Mouse (Mus musculus) heart, embryonic 15.5 days (tissue): ENCODE results near the gene Vars. TPM values are rescaled to one million over a fixed set of nuclear protein-coding genes. Genes with fewer than 3 reads are reported as not detected.
"Not testable (repeated sequence)": the region's sequence is repeated elsewhere in the genome, so short reads cannot be mapped to it uniquely, and the experiment has no call there.

ENCODE experiments used
- ATAC-seq: fragments of 200-750 bp; cut with Nextera tagmentation; replicated peaks from 2 replicates; pipeline ENCODE4 v1.8.0; 2017; ENCODE audit warnings: low read depth, moderate TSS enrichment; ENCODE audit not compliant: insufficient number of reproducible peaks, insufficient read depth, low FRiP score
- H3K27ac ChIP-seq: fragments of 300-500 bp; sonication (generic); 2 replicates; pipeline ENCODE4 v1.5.1; 2015; ENCODE audit warnings: mild to moderate bottlenecking, inconsistent platforms
- H3K27me3 ChIP-seq: fragments of 300-500 bp; sonication (generic); 2 replicates; pipeline ENCODE4 v1.6.1; 2015; ENCODE audit warnings: inconsistent platforms
- H3K36me3 ChIP-seq: fragments of 300-500 bp; sonication (generic); 2 replicates; pipeline ENCODE4 v1.6.1; 2015; ENCODE audit warnings: mild to moderate bottlenecking, inconsistent platforms
- H3K4me1 ChIP-seq: fragments of 300-500 bp; sonication (generic); replicated peaks from 2 replicates; pipeline ENCODE4 v1.6.1; 2015; ENCODE audit warnings: inconsistent platforms
- H3K4me2 ChIP-seq: fragments of 300-500 bp; sonication (generic); 2 replicates; pipeline ENCODE4 v1.6.1; 2015; ENCODE audit warnings: inconsistent platforms, mild to moderate bottlenecking, moderate library complexity
- H3K4me3 ChIP-seq: fragments of 300-500 bp; sonication (generic); 2 replicates; pipeline ENCODE4 v1.5.1; 2015; ENCODE audit warnings: mild to moderate bottlenecking, inconsistent platforms
- H3K9ac ChIP-seq: fragments of 300-500 bp; sonication (generic); 2 replicates; pipeline ENCODE4 v1.6.1; 2015; ENCODE audit warnings: mild to moderate bottlenecking, inconsistent platforms
- H3K9me3 ChIP-seq: fragments of 300-500 bp; sonication (generic); replicated peaks from 2 replicates; pipeline ENCODE4 v1.6.1; 2016; ENCODE audit warnings: inconsistent platforms
- WGBS: fragments of 180-500 bp; shearing (Covaris S2); methylation state at CpG from one replicate; pipeline ENCODE4 v1.1.7; 2015; ENCODE audit warnings: mixed read lengths; 5-methylcytosine and 5-hydroxymethylcytosine counted together
- polyA plus RNA-seq: library from polyadenylated mRNA; unstranded; fragments of >200 nt; fragmentation: Nextera tagmentation; extraction: Ambion mirVana; gene quantifications from 2 replicates; pipeline ENCODE4 v1.2.1, GENCODE M21; 2015

Gene Vars
- 43.0 and 89.7 TPM in 2 replicates for polyA plus RNA-seq

- peak; percentile 91 for ATAC-seq
- peak within 1 kb of the TSS; percentile 95 for H3K27ac ChIP-seq
- peak within 1 kb of the TSS; percentile 94 for H3K4me2 ChIP-seq
- H3K27me3 ChIP-seq = no peaks in the 10 kb centered on the region
- H3K9me3 ChIP-seq = no peaks in the 10 kb centered on the region
- H3K9ac ChIP-seq = peak within 1 kb of the TSS; percentile 88
- peak within 1 kb of the TSS; percentile 85 for H3K4me3 ChIP-seq
- peaks cover 50% of the 10 kb centered on the region for H3K4me1 ChIP-seq
- peaks cover 34% of the 10 kb centered on the region for H3K36me3 ChIP-seq
- 0% methylated on average over 72 of the region's 83 CpGs for WGBS
These were observed at the start of gene Vars for GRCm38 (mm10) chr17:35000717-35001451. Gene Vars (plus strand): TSS chr17:35000987.

DNA sequence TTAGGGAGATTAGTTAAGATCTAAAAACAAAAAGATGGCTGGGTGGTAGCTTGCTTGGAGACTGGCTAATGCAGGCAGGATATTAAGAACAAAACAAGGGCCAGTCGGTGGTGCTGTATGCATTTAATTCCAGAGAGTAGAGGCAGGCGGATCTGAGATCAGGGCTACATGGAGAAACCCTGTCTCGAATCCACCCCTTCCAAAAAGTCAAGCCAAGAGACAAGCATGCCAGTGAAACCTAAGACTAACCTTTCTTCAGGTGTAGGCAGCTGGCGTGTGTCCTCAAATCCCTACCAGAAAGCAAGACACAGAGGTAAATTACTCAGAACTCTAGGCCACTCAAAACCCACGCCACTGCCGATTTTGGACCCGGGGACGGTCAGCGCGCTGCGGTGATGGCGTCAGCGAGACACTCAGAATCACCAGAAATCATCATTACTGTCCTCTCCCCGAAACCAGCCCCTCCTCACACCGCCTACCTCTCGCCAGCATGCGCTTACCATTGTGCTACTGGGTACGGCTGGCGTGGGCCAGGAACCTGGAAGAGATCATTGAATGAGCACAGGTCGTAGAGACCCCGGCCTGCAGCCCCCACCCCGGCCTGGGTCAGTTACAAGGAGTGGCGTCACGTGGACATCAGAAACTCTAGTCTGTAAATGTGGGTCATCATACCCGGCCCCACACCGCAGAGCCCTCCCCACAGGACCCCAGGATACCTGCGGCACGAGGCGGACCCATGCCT, 49.0 kb upstream of the Vars start:
- H3K9ac ChIP-seq = peak overlapping the region; percentile 98
- H3K27ac ChIP-seq = peak overlapping the region; percentile 88
- peak overlapping the region; percentile 79 for H3K4me2 ChIP-seq
- peak; percentile 40 for ATAC-seq
- peaks cover 14% of the 10 kb centered on the region for H3K4me1 ChIP-seq
- under 1% methylated on average over 29 of the region's 29 CpGs for WGBS
- peaks cover 16% of the 10 kb centered on the region for H3K36me3 ChIP-seq
- H3K4me3 ChIP-seq = peak overlapping the region; percentile 99
- no peaks in the 10 kb centered on the region for H3K9me3 ChIP-seq
- H3K27me3 ChIP-seq = peaks cover 2% of the 10 kb centered on the region

- Histone ChIP-seq H3K36me3 (peaks cover 16% of the 10 kb centered on the region), H3K4me2 (peak overlapping the region; percentile 79), H3K4me1 (peaks cover 14% of the 10 kb centered on the region), H3K27me3 (peaks cover 5% of the 10 kb centered on the region), H3K27ac (peak overlapping the region; percentile 88), H3K4me3 (peak overlapping the region; percentile 99), H3K9me3 (no peaks in the 10 kb centered on the region), H3K9ac (peak overlapping the region; percentile 98)
- ATAC-seq = peak; percentile 75
- WGBS = under 1% methylated on average over 23 of the region's 23 CpGs
These were observed 48.3 kb upstream of the Vars start for GRCm38 (mm10) chr17:34952378-34953040.

DNA sequence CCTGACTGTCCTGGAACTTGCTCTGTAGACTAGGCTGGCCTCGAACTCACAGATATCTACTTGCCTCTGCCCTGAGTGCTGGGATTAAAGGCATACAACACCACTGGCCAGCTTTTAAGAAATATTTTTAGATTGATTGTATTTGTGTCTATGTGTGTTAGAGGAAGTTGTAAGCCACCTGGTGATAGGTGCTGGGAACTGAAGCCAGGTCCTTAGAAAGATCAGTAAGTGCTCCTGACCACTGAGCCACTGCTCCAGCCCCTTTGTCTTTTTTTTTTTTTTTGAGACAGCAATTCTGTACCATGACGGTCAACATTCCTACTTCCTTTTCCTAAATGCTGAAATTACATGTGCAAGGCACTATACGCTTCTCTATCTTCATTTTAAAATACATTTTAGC, 47.5 kb upstream of the Vars start:
- no peak overlapping the region for H3K9ac ChIP-seq
- H3K36me3 ChIP-seq = peaks cover 16% of the 10 kb centered on the region
- no peak overlapping the region; the same call in 1 of the 2 replicates for H3K27ac ChIP-seq
- H3K4me1 ChIP-seq = peaks cover 14% of the 10 kb centered on the region
- no peaks in the 10 kb centered on the region for H3K9me3 ChIP-seq
- H3K27me3 ChIP-seq = peaks cover 5% of the 10 kb centered on the region
- 90% methylated on average over 3 of the region's 3 CpGs for WGBS
- no peak overlapping the region for H3K4me2 ChIP-seq
- H3K4me3 ChIP-seq = no peak overlapping the region
- ATAC-seq = no peak

DNA sequence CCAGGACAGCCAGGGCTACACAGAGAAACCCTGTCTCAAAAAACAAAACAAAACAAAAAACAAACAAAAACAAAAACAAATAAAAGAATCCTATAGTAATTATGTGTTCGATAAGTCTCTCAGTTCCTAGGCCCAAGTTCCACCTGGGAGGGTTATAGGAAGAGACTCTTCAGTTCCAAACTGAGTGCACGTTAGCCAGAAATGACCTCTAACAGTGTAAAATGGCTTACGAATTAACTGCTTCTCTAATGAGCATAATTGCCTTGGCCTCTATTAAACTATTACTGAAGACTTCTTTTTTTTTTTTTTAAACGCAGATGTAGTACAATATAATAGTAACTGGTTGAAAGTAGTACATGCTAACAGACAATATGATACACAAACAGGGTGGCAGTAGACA, 46.9 kb upstream of the Vars start:
- Histone ChIP-seq H3K9me3 (no peaks in the 10 kb centered on the region), H3K27me3 (peaks cover 5% of the 10 kb centered on the region), H3K27ac (no peak overlapping the region), H3K4me2 (no peak overlapping the region), H3K4me3 (no peak overlapping the region), H3K9ac (no peak overlapping the region), H3K36me3 (peaks cover 16% of the 10 kb centered on the region), H3K4me1 (peaks cover 14% of the 10 kb centered on the region)
- WGBS = 90% methylated on average over 4 of the region's 4 CpGs
- no peak for ATAC-seq

DNA sequence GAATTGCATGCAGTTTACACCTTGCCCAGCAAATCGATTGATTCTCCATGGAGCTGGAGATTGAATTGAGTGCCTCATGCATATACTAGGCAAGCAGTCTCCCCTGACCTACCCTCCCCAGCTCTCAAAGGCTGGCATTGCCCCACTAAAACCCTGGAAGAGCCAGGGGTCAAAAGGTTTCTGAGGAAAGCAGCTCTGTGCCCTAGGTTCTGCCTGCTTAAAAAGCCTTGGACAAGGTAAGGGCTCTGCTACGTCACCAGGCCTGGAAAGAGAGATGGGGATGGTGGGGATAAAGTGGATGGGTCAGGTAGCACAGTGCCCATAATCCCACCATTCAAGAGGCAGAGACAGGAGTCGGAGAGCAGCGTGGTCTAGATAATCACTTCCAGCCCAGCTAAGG, 46.0 kb upstream of the Vars start:
- no peak overlapping the region for H3K4me3 ChIP-seq
- H3K27me3 ChIP-seq = peaks cover 5% of the 10 kb centered on the region
- no peak overlapping the region for H3K9ac ChIP-seq
- H3K4me2 ChIP-seq = no peak overlapping the region
- no peak overlapping the region for H3K27ac ChIP-seq
- ATAC-seq = no peak
- peaks cover 11% of the 10 kb centered on the region for H3K36me3 ChIP-seq
- WGBS = 78% methylated on average over 4 of the region's 4 CpGs
- H3K4me1 ChIP-seq = peaks cover 15% of the 10 kb centered on the region
- H3K9me3 ChIP-seq = no peaks in the 10 kb centered on the region

DNA sequence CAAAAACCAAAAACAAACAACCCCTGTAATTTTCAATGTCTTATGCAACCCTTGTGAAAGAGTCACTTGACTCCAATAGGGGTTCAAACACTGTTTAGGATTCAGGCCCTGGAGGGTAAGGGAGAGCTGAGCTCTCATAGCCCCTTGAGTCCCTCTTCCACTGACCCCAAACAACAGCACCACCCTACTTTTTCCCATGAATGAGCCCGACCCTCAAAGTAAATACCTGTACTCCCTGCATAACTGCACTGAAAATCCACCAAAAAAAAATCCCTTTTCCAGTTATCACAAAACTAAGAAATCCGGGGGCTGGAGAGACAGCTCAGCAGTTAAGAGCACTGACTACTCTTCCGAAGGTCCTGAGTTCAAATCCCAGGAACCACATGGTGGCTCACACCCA, 44.9 kb upstream of the Vars start:
- Histone ChIP-seq H3K9ac (no peak overlapping the region), H3K36me3 (0 out of 2 replicates have a peak, but pooled peaks cover under 1% of the 10 kb centered on the region), H3K4me3 (no peak overlapping the region), H3K27me3 (peaks cover 5% of the 10 kb centered on the region), H3K27ac (no peak overlapping the region), H3K9me3 (no peaks in the 10 kb centered on the region), H3K4me1 (peaks cover 13% of the 10 kb centered on the region), H3K4me2 (no peak overlapping the region)
- WGBS = 69% methylated on average over 3 of the region's 3 CpGs
- no peak for ATAC-seq

DNA sequence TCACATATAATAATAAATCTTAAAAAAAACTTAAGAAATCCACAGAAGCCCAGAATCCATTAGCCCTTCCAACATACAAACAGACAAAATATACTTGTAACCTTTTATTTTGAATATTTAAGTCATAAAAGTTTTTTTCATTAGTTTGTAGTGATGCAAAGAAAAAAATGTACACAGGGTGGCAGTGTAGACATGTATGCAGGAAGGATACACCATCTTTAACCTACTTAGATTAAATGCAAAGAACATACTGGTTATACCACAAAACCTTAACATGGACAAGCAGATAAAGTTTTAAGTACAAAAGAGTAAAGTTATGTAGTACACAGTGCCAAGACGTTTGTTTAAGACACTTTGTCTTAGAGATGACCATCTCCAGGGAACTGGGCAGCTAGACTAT, 44.4 kb upstream of the Vars start:
- H3K27me3 ChIP-seq = peaks cover 5% of the 10 kb centered on the region
- H3K9ac ChIP-seq = no peak overlapping the region
- H3K4me1 ChIP-seq = peaks cover 9% of the 10 kb centered on the region
- 39% methylated on average over 1 of the region's 1 CpGs for WGBS
- no peaks in the 10 kb centered on the region for H3K9me3 ChIP-seq
- H3K27ac ChIP-seq = no peak overlapping the region
- ATAC-seq = no peak
- no peak overlapping the region for H3K4me2 ChIP-seq
- no peaks in the 10 kb centered on the region for H3K36me3 ChIP-seq
- no peak overlapping the region for H3K4me3 ChIP-seq

DNA sequence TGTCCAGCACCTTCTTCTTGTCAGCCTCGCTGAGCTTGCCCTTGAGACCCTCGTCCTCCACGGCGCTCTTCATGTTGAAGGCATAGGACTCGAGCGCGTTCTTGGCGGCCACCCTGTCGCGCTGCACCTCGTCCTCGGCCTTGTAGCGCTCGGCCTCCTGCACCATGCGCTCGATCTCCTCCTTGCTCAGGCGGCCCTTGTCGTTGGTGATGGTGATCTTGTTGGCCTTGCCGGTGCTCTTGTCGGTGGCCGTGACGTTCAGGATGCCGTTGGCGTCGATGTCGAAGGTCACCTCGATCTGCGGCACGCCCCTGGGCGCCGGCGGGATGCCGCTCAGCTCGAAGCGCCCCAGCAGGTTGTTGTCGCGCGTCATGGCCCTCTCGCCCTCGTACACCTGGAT, 43.5 kb upstream of the Vars start:
- not testable (repeated sequence) for H3K4me1 ChIP-seq, H3K9ac ChIP-seq, H3K4me2 ChIP-seq, H3K9me3 ChIP-seq, ATAC-seq, H3K27ac ChIP-seq, H3K4me3 ChIP-seq, H3K36me3 ChIP-seq, H3K27me3 ChIP-seq
- 17% methylated on average over 38 of the region's 40 CpGs for WGBS

DNA sequence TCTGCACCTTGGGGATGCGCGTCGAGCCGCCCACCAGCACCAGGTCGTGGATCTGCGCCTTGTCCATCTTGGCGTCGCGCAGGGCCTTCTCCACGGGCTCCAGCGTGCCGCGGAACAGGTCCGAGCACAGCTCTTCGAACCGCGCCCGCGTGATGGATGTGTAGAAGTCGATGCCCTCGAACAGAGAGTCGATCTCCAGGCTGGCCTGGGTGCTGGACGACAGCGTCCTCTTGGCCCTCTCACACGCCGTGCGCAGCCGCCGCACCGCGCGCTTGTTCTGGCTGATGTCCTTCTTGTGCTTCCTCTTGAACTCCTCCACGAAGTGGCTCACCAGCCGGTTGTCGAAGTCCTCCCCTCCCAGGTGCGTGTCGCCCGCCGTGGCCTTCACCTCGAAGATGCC, 42.8 kb upstream of the Vars start:
- not testable (repeated sequence) for H3K4me3 ChIP-seq, H3K36me3 ChIP-seq, H3K27me3 ChIP-seq, ATAC-seq, H3K27ac ChIP-seq, H3K9ac ChIP-seq, H3K4me1 ChIP-seq, H3K4me2 ChIP-seq, H3K9me3 ChIP-seq
- 22% methylated on average over 28 of the region's 40 CpGs for WGBS

DNA sequence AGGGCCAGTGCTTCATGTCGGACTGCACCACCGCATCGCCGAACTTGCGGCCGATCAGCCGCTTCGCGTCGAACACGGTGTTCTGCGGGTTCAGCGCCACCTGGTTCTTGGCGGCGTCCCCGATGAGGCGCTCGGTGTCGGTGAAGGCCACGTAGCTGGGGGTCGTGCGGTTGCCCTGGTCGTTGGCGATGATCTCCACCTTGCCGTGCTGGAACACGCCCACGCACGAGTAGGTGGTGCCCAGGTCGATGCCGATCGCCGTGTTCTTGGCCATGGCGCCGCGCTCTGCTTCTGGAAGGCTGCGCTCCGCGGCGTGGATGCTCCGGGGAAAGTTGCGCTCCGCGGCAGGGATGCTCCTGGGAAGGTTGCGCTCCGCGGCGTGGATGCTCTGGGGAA, 42.1 kb upstream of the Vars start:
- H3K4me1 ChIP-seq, H3K9me3 ChIP-seq, H3K9ac ChIP-seq, H3K27ac ChIP-seq, H3K36me3 ChIP-seq, H3K27me3 ChIP-seq: not testable (repeated sequence)
- under 1% methylated on average over 15 of the region's 47 CpGs for WGBS
- Histone ChIP-seq H3K4me2 (peak overlapping the region; percentile 79), H3K4me3 (peak overlapping the region; percentile 67)
- ATAC-seq = peak; percentile 7; the same call in 1 of the 2 replicates
